Mouse (Mus musculus): ENCODE results near the gene Zfp617. TPM values are rescaled to one million over a fixed set of nuclear protein-coding genes. Genes with fewer than 3 reads are reported as not detected.
"Not testable (repeated sequence)": the region's sequence is repeated elsewhere in the genome, so short reads cannot be mapped to it uniquely, and the experiment has no call there.

Gene Zfp617
- polyA plus RNA-seq, 1 experiment from 2014 or later: 7.8 TPM

DNA sequence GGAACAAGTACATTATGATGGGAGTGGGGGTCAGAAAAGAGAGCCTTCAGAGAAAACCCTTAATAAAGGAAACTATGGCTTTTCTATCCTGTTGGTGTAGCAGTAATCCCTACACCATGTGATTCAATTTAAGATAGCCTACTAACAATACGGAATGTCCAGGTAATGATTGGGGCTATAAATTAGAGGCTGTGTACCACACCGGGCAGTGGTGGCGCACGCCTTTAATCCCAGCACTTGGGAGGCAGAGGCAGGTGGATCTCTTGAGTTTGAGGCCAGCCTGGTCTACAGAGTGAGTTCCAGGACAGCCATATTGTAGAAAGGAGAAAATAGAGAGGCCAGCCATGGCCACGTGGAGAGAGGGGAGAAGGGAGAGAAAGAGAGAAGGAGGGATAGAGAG, 17.4 kb downstream of the Zfp617 start:
- WGBS (ENCODE audit: insufficient replicate concordance): 84% methylated on average over 5 of the region's 5 CpGs
- no peak for ATAC-seq (ENCODE audit: insufficient read depth)

GRCm38 (mm10) chr8:71926551-71926950, 18.1 kb downstream of the Zfp617 start:
- Histone ChIP-seq H3K4me2 (no peak overlapping the region), H3K4me1 (replicated peaks) (peaks cover 22% of the 10 kb centered on the region), H3K9ac (no peak overlapping the region), H3K36me3 (replicated peaks) (peaks cover 36% of the 10 kb centered on the region), H3K4me3 (replicated peaks) (no peak overlapping the region), H3K9me3 (replicated peaks) (no peaks in the 10 kb centered on the region), H3K27ac (replicated peaks) (no peak overlapping the region), H3K27me3 (no peaks in the 10 kb centered on the region)
- 91% methylated on average over 3 of the region's 3 CpGs for WGBS (ENCODE audit: insufficient replicate concordance)
- ATAC-seq (ENCODE audit: insufficient read depth): no peak

More for the DNA sequence above, 17.4 kb downstream of the Zfp617 start:
- peaks cover 22% of the 10 kb centered on the region for H3K4me1 ChIP-seq (replicated peaks)
- H3K36me3 ChIP-seq (replicated peaks): peaks cover 28% of the 10 kb centered on the region
- H3K4me3 ChIP-seq (replicated peaks): no peak overlapping the region
- 0 out of 2 replicates have a peak, but pooled peaks cover 3% of the 10 kb centered on the region for H3K27me3 ChIP-seq
- no peak overlapping the region for H3K4me2 ChIP-seq
- H3K9ac ChIP-seq: no peak overlapping the region
- no peak overlapping the region for H3K27ac ChIP-seq (replicated peaks)
- no peaks in the 10 kb centered on the region for H3K9me3 ChIP-seq (replicated peaks)

- Histone ChIP-seq H3K4me2 (no peak overlapping the region), H3K27me3 (no peaks in the 10 kb centered on the region), H3K27ac (replicated peaks) (no peak overlapping the region; the same call in 1 of the 2 replicates), H3K36me3 (replicated peaks) (peaks cover 40% of the 10 kb centered on the region), H3K4me3 (replicated peaks) (no peak overlapping the region), H3K9me3 (replicated peaks) (no peaks in the 10 kb centered on the region), H3K9ac (no peak overlapping the region), H3K4me1 (replicated peaks) (peaks cover 20% of the 10 kb centered on the region)
- no peak for ATAC-seq (ENCODE audit: insufficient read depth)
These were observed 19.3 kb downstream of the Zfp617 start for GRCm38 (mm10) chr8:71927779-71928178.

DNA sequence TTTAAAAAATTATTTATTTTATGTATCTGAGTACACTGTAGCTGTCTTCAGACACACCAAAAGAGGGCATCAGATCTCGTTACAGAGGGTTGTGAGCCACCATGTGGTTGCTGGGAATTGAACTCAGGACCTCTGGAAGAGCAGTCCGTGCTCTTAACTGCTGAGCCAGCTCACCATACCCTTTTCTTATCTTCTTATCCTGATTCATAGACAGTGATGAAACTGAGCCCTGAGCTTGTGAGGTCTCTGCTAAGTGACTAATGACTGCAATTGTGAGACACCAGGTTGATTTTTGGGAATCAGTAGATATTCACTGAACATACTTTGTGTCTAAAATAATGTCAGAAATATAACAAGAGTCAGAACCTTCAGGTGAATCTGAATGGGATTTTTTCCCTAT, 29.6 kb downstream of the Zfp617 start:
- not testable (repeated sequence) for H3K9me3 ChIP-seq (replicated peaks); H3K4me2 ChIP-seq; H3K27ac ChIP-seq (replicated peaks); H3K27me3 ChIP-seq; H3K36me3 ChIP-seq (replicated peaks); ATAC-seq (ENCODE audit: insufficient read depth); H3K9ac ChIP-seq; H3K4me3 ChIP-seq (replicated peaks); H3K4me1 ChIP-seq (replicated peaks)
- 59% methylated on average over 2 of the region's 2 CpGs for whole genome bisulfite sequencing (ENCODE audit: insufficient replicate concordance)

DNA sequence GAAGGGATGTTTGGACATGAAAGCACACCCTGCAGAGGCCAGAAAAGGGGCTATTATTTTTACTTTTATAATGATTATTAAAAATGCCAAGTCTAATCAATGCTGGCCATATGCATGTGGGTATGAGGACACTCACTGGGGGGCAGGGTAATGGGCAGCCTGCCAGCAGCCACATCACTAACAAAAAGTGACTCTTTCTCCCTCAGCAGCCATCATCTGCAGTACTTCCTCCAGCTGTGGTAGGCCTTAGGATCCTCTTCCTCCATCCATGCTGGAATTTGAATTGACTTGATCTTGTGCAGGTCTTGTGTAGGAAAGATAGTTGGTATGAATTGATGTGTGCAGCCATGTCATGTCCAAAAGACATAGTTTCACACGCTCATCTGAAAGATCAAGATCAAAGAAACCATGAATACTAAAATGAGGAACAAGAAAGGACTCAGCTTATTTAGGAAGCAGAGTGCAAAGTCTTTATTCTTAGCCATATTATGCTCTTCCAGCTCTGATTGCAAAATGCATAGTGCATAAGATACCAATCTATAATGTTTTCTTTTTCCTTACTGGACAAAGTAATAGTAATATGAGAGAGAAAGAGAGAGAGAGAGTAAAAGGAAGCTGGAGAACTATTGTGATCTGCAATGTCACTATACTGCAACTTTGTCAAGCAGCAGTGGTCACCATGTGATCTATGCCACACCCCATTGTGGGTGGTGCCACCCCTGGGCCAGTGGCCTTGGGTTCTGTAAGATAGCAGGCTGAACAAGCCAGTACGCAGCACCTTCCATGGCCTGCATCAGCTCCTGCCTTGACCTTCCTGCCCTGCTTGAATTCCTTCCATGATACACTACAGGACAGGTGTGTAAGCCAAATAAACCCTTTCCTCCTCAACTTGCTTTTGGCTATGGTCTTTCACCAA, 32.1 kb downstream of the Zfp617 start:
- H3K4me1 ChIP-seq (replicated peaks): peaks cover 10% of the 10 kb centered on the region; the same call in 1 of the 2 replicates
- H3K36me3 ChIP-seq (replicated peaks): no peaks in the 10 kb centered on the region
- H3K9ac ChIP-seq: no peak overlapping the region
- no peak overlapping the region for H3K27ac ChIP-seq (replicated peaks)
- 26% methylated on average over 2 of the region's 2 CpGs for WGBS (ENCODE audit: insufficient replicate concordance)
- ATAC-seq (ENCODE audit: insufficient read depth): peak; percentile 70
- H3K4me3 ChIP-seq (replicated peaks): no peak overlapping the region
- H3K9me3 ChIP-seq (replicated peaks): no peaks in the 10 kb centered on the region
- H3K4me2 ChIP-seq: no peak overlapping the region
- peaks cover 3% of the 10 kb centered on the region for H3K27me3 ChIP-seq

- ATAC-seq (ENCODE audit: insufficient read depth): no peak
- no peak overlapping the region for H3K4me3 ChIP-seq (replicated peaks)
- WGBS (ENCODE audit: insufficient replicate concordance): 69% methylated on average over 1 of the region's 1 CpGs
These were observed 33.3 kb downstream of the Zfp617 start for GRCm38 (mm10) chr8:71941776-71942175.

GRCm38 (mm10) chr8:71948624-71949023, 40.2 kb downstream of the Zfp617 start:
- peaks cover 11% of the 10 kb centered on the region for H3K27me3 ChIP-seq
- H3K4me1 ChIP-seq (replicated peaks): peaks cover 26% of the 10 kb centered on the region
- H3K9me3 ChIP-seq (replicated peaks): no peaks in the 10 kb centered on the region
- ATAC-seq (ENCODE audit: insufficient read depth): no peak
- H3K4me2 ChIP-seq: no peak overlapping the region
- H3K4me3 ChIP-seq (replicated peaks): no peak overlapping the region
- WGBS (ENCODE audit: insufficient replicate concordance): 72% methylated on average over 5 of the region's 5 CpGs
- H3K36me3 ChIP-seq (replicated peaks): no peaks in the 10 kb centered on the region
- H3K27ac ChIP-seq (replicated peaks): no peak overlapping the region
- no peak overlapping the region for H3K9ac ChIP-seq

More at GRCm38 (mm10) chr8:71941776-71942175, 33.3 kb downstream of the Zfp617 start:
- no peaks in the 10 kb centered on the region for H3K9me3 ChIP-seq (replicated peaks)
- peaks cover 10% of the 10 kb centered on the region; the same call in 1 of the 2 replicates for H3K4me1 ChIP-seq (replicated peaks)
- H3K36me3 ChIP-seq (replicated peaks): no peaks in the 10 kb centered on the region
- peaks cover 3% of the 10 kb centered on the region for H3K27me3 ChIP-seq
- H3K9ac ChIP-seq: no peak overlapping the region
- H3K27ac ChIP-seq (replicated peaks): no peak overlapping the region
- no peak overlapping the region for H3K4me2 ChIP-seq

- peak; percentile 100 for ATAC-seq (ENCODE audit: insufficient read depth)
- peaks cover 26% of the 10 kb centered on the region for H3K4me1 ChIP-seq (replicated peaks)
- WGBS (ENCODE audit: insufficient replicate concordance): 3% methylated on average over 34 of the region's 34 CpGs
These were observed 42.2 kb downstream of the Zfp617 start, which contains the start of gene Zfp961 for GRCm38 (mm10) chr8:71950482-71951221. Gene Zfp961 (plus strand): TSS chr8:71951038.

GRCm38 (mm10) chr8:71951436-71952161, 43.2 kb downstream of the Zfp617 start:
- H3K9me3 ChIP-seq (replicated peaks): no peaks in the 10 kb centered on the region
- peak overlapping the region; percentile 74 for H3K4me2 ChIP-seq
- peaks cover 26% of the 10 kb centered on the region for H3K4me1 ChIP-seq (replicated peaks)
- H3K27ac ChIP-seq (replicated peaks): no peak overlapping the region; the same call in 1 of the 2 replicates
- 18% methylated on average over 14 of the region's 14 CpGs for WGBS (ENCODE audit: insufficient replicate concordance)
- peaks cover 7% of the 10 kb centered on the region; the same call in 1 of the 2 replicates for H3K36me3 ChIP-seq (replicated peaks)
- H3K4me3 ChIP-seq (replicated peaks): peak overlapping the region; percentile 86
- no peak for ATAC-seq (ENCODE audit: insufficient read depth)
- peak overlapping the region; percentile 80 for H3K9ac ChIP-seq
- peaks cover 8% of the 10 kb centered on the region; the same call in 1 of the 2 replicates for H3K27me3 ChIP-seq

More at GRCm38 (mm10) chr8:71950482-71951221, 42.2 kb downstream of the Zfp617 start, which contains the start of gene Zfp961:
- no peaks in the 10 kb centered on the region for H3K9me3 ChIP-seq (replicated peaks)
- peaks cover 7% of the 10 kb centered on the region; the same call in 1 of the 2 replicates for H3K36me3 ChIP-seq (replicated peaks)
- H3K4me3 ChIP-seq (replicated peaks): peak within 1 kb of the TSS; percentile 86
- peak within 1 kb of the TSS; percentile 74 for H3K4me2 ChIP-seq
- peak within 1 kb of the TSS; percentile 80 for H3K9ac ChIP-seq
- peak within 1 kb of the TSS; percentile 79 for H3K27ac ChIP-seq (replicated peaks)
- H3K27me3 ChIP-seq: peaks cover 8% of the 10 kb centered on the region; the same call in 1 of the 2 replicates

- no peak overlapping the region for H3K4me3 ChIP-seq (replicated peaks)
These were observed 44.1 kb downstream of the Zfp617 start for GRCm38 (mm10) chr8:71952489-71952888.

More at GRCm38 (mm10) chr8:71952489-71952888, 44.1 kb downstream of the Zfp617 start:
- 83% methylated on average over 1 of the region's 1 CpGs for WGBS (ENCODE audit: insufficient replicate concordance)
- Histone ChIP-seq H3K4me1 (replicated peaks) (peaks cover 26% of the 10 kb centered on the region), H3K9me3 (replicated peaks) (no peaks in the 10 kb centered on the region), H3K27me3 (peaks cover 6% of the 10 kb centered on the region; the same call in 1 of the 2 replicates), H3K9ac (no peak overlapping the region), H3K4me2 (peak overlapping the region; percentile 74; the same call in 1 of the 2 replicates), H3K36me3 (replicated peaks) (peaks cover 7% of the 10 kb centered on the region; the same call in 1 of the 2 replicates), H3K27ac (replicated peaks) (no peak overlapping the region)
- ATAC-seq (ENCODE audit: insufficient read depth): no peak

Measured in liver, embryonic 15.5 days (tissue).